Mouse (Mus musculus) embryo, embryonic 11 days (tissue): ENCODE data around the gene Emb.
"Not testable (repeated sequence)": the region's sequence is repeated elsewhere in the genome, so short reads cannot be mapped to it uniquely, and the experiment has no call there.

Experiments
- DNase-seq: peaks from one replicate; pipeline ENCODE4 v3.0.0-alpha.2; 2015

Gene Emb

GRCm38 (mm10) chr13:117208236-117208635 is at the start of gene Emb:
Gene Emb (plus strand): TSS chr13:117208536.
- DNase-seq: no peak

- no peak for DNase-seq
Measured at GRCm38 (mm10) chr13:117163906-117164305, 44.4 kb upstream of the Emb start.

- no peak for DNase-seq
Measured at GRCm38 (mm10) chr13:117165071-117165470, 43.3 kb upstream of the Emb start.

GRCm38 (mm10) chr13:117180912-117181311 is 27.4 kb upstream of the Emb start:
- DNase-seq: not testable (repeated sequence)

GRCm38 (mm10) chr13:117183288-117183687 is 25.0 kb upstream of the Emb start:
- no peak for DNase-seq

GRCm38 (mm10) chr13:117185329-117185728 is 23.0 kb upstream of the Emb start:
- DNase-seq: no peak

- no peak for DNase-seq
Measured at GRCm38 (mm10) chr13:117192161-117192560, 16.2 kb upstream of the Emb start.

GRCm38 (mm10) chr13:117193422-117193983 is 14.8 kb upstream of the Emb start:
- no peak for DNase-seq

- DNase-seq: no peak
Measured at GRCm38 (mm10) chr13:117195569-117196495, 12.5 kb upstream of the Emb start.

- no peak for DNase-seq
Measured at GRCm38 (mm10) chr13:117197666-117198065, 10.7 kb upstream of the Emb start.

GRCm38 (mm10) chr13:117198402-117199083 is 9.8 kb upstream of the Emb start:
- DNase-seq: peak; percentile 71

- DNase-seq: peak; percentile 53
Measured at GRCm38 (mm10) chr13:117202755-117203471, 5.4 kb upstream of the Emb start.

GRCm38 (mm10) chr13:117204685-117205084 is 3.7 kb upstream of the Emb start:
- no peak for DNase-seq

GRCm38 (mm10) chr13:117206066-117206465 is 2.3 kb upstream of the Emb start:
- DNase-seq: no peak

- DNase-seq: peak; percentile 38
Measured at GRCm38 (mm10) chr13:117211386-117211875, 3.1 kb downstream of the Emb start.

- DNase-seq: peak; percentile 34
Measured at GRCm38 (mm10) chr13:117215481-117215880, 7.1 kb downstream of the Emb start.

GRCm38 (mm10) chr13:117216126-117216525 is 7.8 kb downstream of the Emb start:
- DNase-seq: peak; percentile 49

GRCm38 (mm10) chr13:117216752-117217363 is 8.5 kb downstream of the Emb start:
- no peak for DNase-seq

GRCm38 (mm10) chr13:117217621-117218020 is 9.3 kb downstream of the Emb start:
- DNase-seq: no peak

- no peak for DNase-seq
Measured at GRCm38 (mm10) chr13:117218092-117218491, 9.8 kb downstream of the Emb start.

- DNase-seq: peak; percentile 56
Measured at GRCm38 (mm10) chr13:117219871-117220500, 11.7 kb downstream of the Emb start.
